Mouse (Mus musculus): ENCODE measurements around the gene Stab2.

- TF ChIP-seq CTCF (conservative IDR thresholded peaks at IDR 0.05; ENCODE audit: low read length) (no peak), POU5F1 (IDR thresholded peaks at IDR 0.05; ENCODE audit: borderline replicate concordance, low read length) (no peak), NANOG (IDR thresholded peaks at IDR 0.05; ENCODE audit: borderline replicate concordance, low read length) (no peak)
Observed at GRCm38 (mm10) chr10:87045273-87045672, 37.4 kb upstream of the Stab2 start.
